Mouse (Mus musculus): ENCODE data around the gene Gsto1.
"Not testable (repeated sequence)": the region's sequence is repeated elsewhere in the genome, so short reads cannot be mapped to it uniquely, and the experiment has no call there.

- not testable (repeated sequence) for TF ChIP-seq HCFC1 (IDR thresholded peaks at IDR 0.05; ENCODE audit: borderline replicate concordance, insufficient read depth, low read length); MAFK (IDR thresholded peaks at IDR 0.05; ENCODE audit: insufficient read depth, low read depth, low read length); ZC3H11A (IDR thresholded peaks at IDR 0.05; ENCODE audit: borderline replicate concordance, low read depth, low read length)
These were observed 13.5 kb upstream of the Gsto1 start for GRCm38 (mm10) chr19:47841234-47841633.

Data from ES-E14 (cell line).